24 mouse cellular contexts compared by ENCODE assay signal in genomic region chr5:104934148-104934547, GRCm38 (mm10). TPM values are rescaled to one million over a fixed set of nuclear protein-coding genes. Genes with fewer than 3 reads are reported as not detected.
DNase-seq lines count a peak whose midpoint lies in the region; ATAC-seq and TF ChIP-seq lines count a peak whose summit lies in the region.
"Had no signal": no experiment of that assay in that cellular context is flagged by ENCODE, and none has a peak within 500 bp of the region (broad histone marks: within the 10 kb centered on the region; RNA-seq: fewer than 3 reads in every experiment).

No protein-coding gene starts in this region.

- in situ Hi-C loops in ES-E14 (cut with MboI; ENCODE audit: low sequenced_read_pairs in 2 of 2, unreplicated experiment in 2 of 2): no loop called here

- no peak overlapping the region for H3K4me2 ChIP-seq in stomach, postnatal 0 days (replicated peaks; ENCODE audit: low read depth)
- H3K4me2 ChIP-seq: embryonic facial prominence, embryonic 13.5 days; forebrain, embryonic 12.5 days; heart, embryonic 12.5 days; hindbrain, embryonic 14.5 days; intestine, embryonic 15.5 days had no signal

- H3K4me1 ChIP-seq in ES-E14 (ENCODE audit: control insufficient read depth in 2 of 2, insufficient read depth in 2 of 2, low read length in 2 of 2, poor library complexity in 1 of 2): no peaks in the 10 kb centered on the region
- H3K4me1 ChIP-seq in stomach, postnatal 0 days (replicated peaks; ENCODE audit: control insufficient read depth, insufficient read depth): no peaks in the 10 kb centered on the region
- H3K4me1 ChIP-seq: embryonic facial prominence, embryonic 13.5 days; forebrain, embryonic 12.5 days; heart, embryonic 12.5 days; hindbrain, embryonic 10.5 days; intestine, embryonic 15.5 days had no signal

- ATAC-seq in megakaryocyte-erythroid progenitor cell, adult 5-6 weeks (replicated peaks; ENCODE audit: low FRiP score, low TSS enrichment, poor library complexity, severe bottlenecking): no peak
- no peak for ATAC-seq in stomach, postnatal 0 days (ENCODE audit: low FRiP score, low TSS enrichment)
- ATAC-seq: activated CD4-positive, CD25-positive, alpha-beta regulatory T cell, adult 4 months; forebrain, embryonic 16.5 days; intestine, embryonic 15.5 days had no signal

- DNase-seq in 3134 (ENCODE audit: extremely low read depth, insufficient read length, low spot score): peak; percentile 75
- peak; percentile 79 for DNase-seq in 3T3-L1 (ENCODE audit: low read depth, low spot score)
- DNase-seq in ES-E14 (ENCODE audit: low read depth, low spot score): peak; percentile 3
- peak; percentile 5 for DNase-seq in WW6 (ENCODE audit: low read depth, low spot score)
- no peak for DNase-seq in embryo, embryonic 9.5 days (ENCODE audit: extremely low spot score)
- no peak for DNase-seq in stomach, postnatal 0 days (ENCODE audit: low spot score)
- DNase-seq: adrenal gland, adult 8-10 months; cerebellum, adult 11 months; cerebellum, adult 9-10 months; cerebellum, postnatal 25 days; gastrocnemius, postnatal 10 days; heart, adult 2 months; kidney, adult 18-20 months had no signal

- no peaks in the 10 kb centered on the region for H3K9me3 ChIP-seq in ES-E14 (ENCODE audit: control insufficient read depth, insufficient read depth, low read depth, low read length)
- no peaks in the 10 kb centered on the region for H3K9me3 ChIP-seq in stomach, postnatal 0 days (ENCODE audit: control insufficient read depth, low read length)
- H3K9me3 ChIP-seq: intestine, embryonic 15.5 days had no signal

- 85% methylated on average over 7 of the region's 7 CpGs for whole genome bisulfite sequencing in stomach, postnatal 0 days

- TF ChIP-seq EP300 in stomach, postnatal 0 days (optimal IDR thresholded peaks at IDR 0.05): no peak

- H3K27me3 ChIP-seq in stomach, postnatal 0 days (ENCODE audit: control insufficient read depth, insufficient read depth, low read length): no peaks in the 10 kb centered on the region
- H3K27me3 ChIP-seq: embryonic facial prominence, embryonic 13.5 days; forebrain, embryonic 12.5 days; heart, embryonic 12.5 days; intestine, embryonic 15.5 days had no signal

- no peak for TF ChIP-seq CTCF in stomach, postnatal 0 days (IDR thresholded peaks at IDR 0.05; ENCODE audit: low read depth)

- H3K4me3 ChIP-seq in ES-E14 (ENCODE audit: insufficient read depth in 1 of 2, low read depth in 1 of 2, low read length in 2 of 2, poor library complexity in 1 of 2, severe bottlenecking in 1 of 2): peak overlapping the region in 1 of 2 experiments; percentile 46; a peak in 1 of 4 replicates
- H3K4me3 ChIP-seq in stomach, postnatal 0 days (ENCODE audit: low read depth, low read length): no peak overlapping the region
- H3K4me3 ChIP-seq: embryonic facial prominence, embryonic 13.5 days; forebrain, embryonic 12.5 days; heart, adult 2 months; heart, embryonic 12.5 days; hindbrain, embryonic 10.5 days; intestine, embryonic 15.5 days had no signal

- no peaks in the 10 kb centered on the region for H3K36me3 ChIP-seq in ES-E14 (ENCODE audit: control insufficient read depth, insufficient read depth, low read length, poor library complexity, severe bottlenecking)
- no peaks in the 10 kb centered on the region for H3K36me3 ChIP-seq in stomach, postnatal 0 days (ENCODE audit: control insufficient read depth, insufficient read depth, low read length)
- H3K36me3 ChIP-seq: embryonic facial prominence, embryonic 13.5 days; forebrain, embryonic 12.5 days; heart, embryonic 12.5 days; hindbrain, embryonic 10.5 days; intestine, embryonic 15.5 days had no signal

- H3K9ac ChIP-seq in ES-E14 (ENCODE audit: insufficient read depth, low read depth, low read length, poor library complexity, severe bottlenecking): no peak overlapping the region; the same call in 1 of the 2 replicates
- no peak overlapping the region for H3K9ac ChIP-seq in stomach, postnatal 0 days (ENCODE audit: low read length)
- H3K9ac ChIP-seq: embryonic facial prominence, embryonic 13.5 days; forebrain, embryonic 12.5 days; heart, embryonic 12.5 days; hindbrain, embryonic 14.5 days; intestine, embryonic 15.5 days had no signal

- H3K27ac ChIP-seq in ES-E14 (ENCODE audit: insufficient read depth, low read depth, low read length, poor library complexity, severe bottlenecking): no peak overlapping the region
- H3K27ac ChIP-seq in stomach, postnatal 0 days (replicated peaks): no peak overlapping the region
- H3K27ac ChIP-seq: embryonic facial prominence, embryonic 13.5 days; forebrain, embryonic 12.5 days; heart, adult 2 months; hindbrain, embryonic 10.5 days; hindbrain, embryonic 14.5 days; intestine, embryonic 15.5 days had no signal

TF ChIP-seq in ES-E14, 5 proteins besides CTCF, POLR2A, EP300 and RAD21:
- TF ChIP-seq ZC3H11A (IDR thresholded peaks at IDR 0.05; ENCODE audit: borderline replicate concordance, low read depth, low read length) (no peak), ZNF384 (IDR thresholded peaks at IDR 0.05; ENCODE audit: low read depth, low read length) (no peak), HCFC1 (IDR thresholded peaks at IDR 0.05; ENCODE audit: borderline replicate concordance, insufficient read depth, low read length) (no peak), CHD2 (IDR thresholded peaks at IDR 0.05; ENCODE audit: low read depth, low read length) (no peak), MAFK (IDR thresholded peaks at IDR 0.05; ENCODE audit: insufficient read depth, low read depth, low read length) (no peak)

RNA-seq across cellular contexts. Expression of gene Abcg3, which starts 48.4 kb away (rescaled TPM):
- total RNA-seq in ES-E14 (2012; rRNA removed): 0.74 and 0.89 TPM in 2 replicates
- total RNA-seq in megakaryocyte-erythroid progenitor cell, adult 5-6 weeks (2014; fragmentation: Nextera tagmentation): 0.52 and 0.69 TPM in 2 replicates
- 0.56 TPM in 1 of 2 replicates, not detected in the other for total RNA-seq in megakaryocyte-erythroid progenitor cell, adult 5-6 weeks (2017)
- polyA plus RNA-seq in stomach, postnatal 0 days (2015; fragmentation: Nextera tagmentation; extraction: Ambion mirVana): 1.1 and 1.3 TPM in 2 replicates
- total RNA-seq: MEL had no signal
- polyA plus RNA-seq: C2C12 had no signal

Comparison
In these comparisons a context has a peak if more than half of its experiments do, and no peak if none do; other contexts are left out.
1. DNase-seq: peak in 3134 (single experiment), 3T3-L1 (single experiment), ES-E14 (single experiment) and WW6 (single experiment); none in embryo, embryonic 9.5 days (single experiment) and stomach, postnatal 0 days (single experiment).